Mouse (Mus musculus) bone marrow, adult 2 months (tissue): ENCODE results near the gene Psma3.

Source experiments
- CTCF ChIP-seq: fragments of 200-500 bp; IDR thresholded peaks from 2 replicates; pipeline ENCODE4 v1.5.1; 2011; ENCODE audit warnings: low read length, control low read depth; ENCODE audit not compliant: control insufficient read depth, insufficient read depth
- POLR2A ChIP-seq: fragments of 200-500 bp; IDR thresholded peaks from 2 replicates; pipeline ENCODE4 v1.6.1; 2011; ENCODE audit warnings: low read depth, mild to moderate bottlenecking, control low read depth, low read length, borderline replicate concordance; ENCODE audit not compliant: control insufficient read depth

DNA sequence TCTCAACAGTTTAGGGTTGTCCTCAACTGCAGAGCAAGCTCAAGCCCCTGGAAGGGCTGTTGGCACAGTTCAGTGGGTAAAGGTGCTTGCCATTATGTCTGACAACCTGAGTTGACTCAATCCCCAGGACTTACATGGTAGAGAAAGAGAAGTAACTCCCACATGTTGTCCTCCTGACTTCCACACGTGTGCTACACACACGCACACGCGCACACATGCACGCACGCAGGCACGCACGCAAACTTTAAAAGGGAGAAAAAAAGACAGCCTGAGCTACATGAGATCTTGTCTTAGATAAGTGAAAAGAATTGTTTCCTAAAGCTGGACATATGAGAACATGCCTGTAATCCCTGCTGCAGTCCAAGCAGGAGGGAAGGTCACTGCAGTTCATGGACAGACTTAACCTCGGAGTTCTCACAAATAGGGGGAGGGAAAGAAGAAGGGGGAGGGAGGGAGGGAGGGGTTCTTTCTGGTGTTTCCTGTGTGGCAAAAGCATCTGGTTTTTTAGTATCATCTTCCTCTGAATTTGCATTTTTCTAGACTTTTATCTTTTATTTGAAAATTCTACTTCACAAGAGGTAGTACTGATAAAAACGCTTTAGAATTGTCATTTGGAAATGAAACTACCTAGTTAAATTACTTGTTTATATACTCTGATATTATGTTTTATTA lies 27.7 kb upstream of the Psma3 start:
- no peak for TF ChIP-seq CTCF
- no peak for TF ChIP-seq POLR2A
